Mouse (Mus musculus): ENCODE measurements around the gene Tert. TPM values are rescaled to one million over a fixed set of nuclear protein-coding genes. Genes with fewer than 3 reads are reported as not detected.

Gene Tert
- 1 to 10 TPM; 6.2 to 6.8 TPM for total RNA-seq (2021)
- 12.0 and 21.4 TPM in 2 replicates for polyA plus RNA-seq (2012; rRNA removed)
- long read RNA-seq: 0 reads

GRCm38 (mm10) chr13:73626745-73627549 lies at the start of gene Tert:
Gene Tert (plus strand): TSS chr13:73626911.
- peak; percentile 81 for DNase-seq

DNA sequence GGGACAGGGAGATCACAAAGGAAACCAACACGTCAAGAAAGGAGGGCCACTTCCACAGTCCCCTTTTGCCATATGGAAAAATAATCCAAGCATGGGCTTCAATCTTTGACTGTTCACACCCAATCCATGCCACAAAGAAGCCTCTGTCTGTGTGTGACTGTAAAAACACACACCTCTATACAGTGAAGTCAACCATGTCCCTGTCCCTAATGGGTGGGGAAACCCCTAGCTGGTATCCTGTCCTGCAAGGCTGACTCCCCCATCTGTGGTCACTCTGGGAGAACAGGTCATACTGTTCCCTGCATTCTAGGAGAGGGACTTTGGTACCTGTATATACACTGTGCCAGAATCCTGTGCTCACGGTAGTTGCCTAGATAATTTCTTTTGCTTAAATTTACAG lies 49.4 kb upstream of the Tert start:
- DNase-seq: no peak

GRCm38 (mm10) chr13:73591488-73591887 lies 35.2 kb upstream of the Tert start:
- DNase-seq: no peak

DNA sequence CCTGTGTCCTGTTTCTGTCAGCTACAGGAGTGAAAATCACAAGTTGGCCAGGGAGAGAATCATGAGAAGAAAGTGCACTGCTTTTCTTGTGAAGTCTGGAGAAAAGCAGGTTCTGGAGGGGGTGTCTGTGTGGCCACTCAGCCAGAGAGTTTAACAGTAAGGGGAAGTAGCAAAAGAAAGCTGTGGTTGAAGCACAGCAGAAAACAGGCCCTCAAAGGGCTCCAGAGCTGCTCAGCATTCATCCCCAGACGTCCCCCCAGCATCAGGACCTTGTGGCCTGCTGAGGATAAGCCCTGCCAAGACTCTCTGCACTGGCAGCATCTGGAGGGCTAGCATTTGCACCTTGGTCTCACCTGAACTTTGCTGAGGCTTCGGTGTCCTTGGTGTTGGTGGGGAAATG lies 34.2 kb upstream of the Tert start:
- DNase-seq: no peak

DNA sequence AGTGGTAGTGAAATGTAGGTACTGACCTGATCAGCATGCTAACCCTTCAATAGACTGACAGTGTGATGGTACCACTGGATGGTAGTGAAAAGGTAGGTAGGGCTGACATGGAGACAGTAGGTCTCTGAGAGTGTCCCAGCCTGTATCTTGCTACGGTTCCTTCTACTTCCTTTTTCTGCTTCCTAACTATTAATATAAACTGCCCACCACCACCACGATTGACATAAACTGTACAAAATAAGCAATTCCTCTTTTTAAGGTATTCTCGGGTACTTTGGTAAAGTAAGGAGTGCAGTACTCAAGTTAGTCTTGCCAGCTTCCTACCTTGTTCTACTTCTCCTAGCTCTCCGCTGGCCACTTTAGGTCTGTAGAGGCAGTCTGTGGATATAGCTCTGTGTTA lies 30.4 kb upstream of the Tert start:
- no peak for DNase-seq

DNA sequence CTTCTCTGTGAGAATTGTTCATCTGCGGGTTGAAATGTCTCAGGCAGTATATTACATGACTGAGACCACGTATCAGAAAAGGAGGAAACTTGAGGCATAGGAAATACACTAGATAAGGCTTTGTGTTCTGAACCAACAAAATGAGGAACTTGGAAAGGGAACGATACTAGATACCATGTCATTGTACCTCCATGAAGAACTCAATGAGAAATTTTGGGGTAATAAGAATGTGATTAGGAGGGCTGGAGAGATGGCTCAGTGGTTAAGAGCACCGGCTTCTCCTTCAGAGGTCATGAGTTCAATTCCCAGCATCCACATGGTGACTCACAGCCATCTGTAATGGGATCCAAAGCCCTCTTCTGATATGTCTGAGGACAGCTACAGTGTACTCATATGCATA lies 26.5 kb upstream of the Tert start:
- DNase-seq: no peak

DNA sequence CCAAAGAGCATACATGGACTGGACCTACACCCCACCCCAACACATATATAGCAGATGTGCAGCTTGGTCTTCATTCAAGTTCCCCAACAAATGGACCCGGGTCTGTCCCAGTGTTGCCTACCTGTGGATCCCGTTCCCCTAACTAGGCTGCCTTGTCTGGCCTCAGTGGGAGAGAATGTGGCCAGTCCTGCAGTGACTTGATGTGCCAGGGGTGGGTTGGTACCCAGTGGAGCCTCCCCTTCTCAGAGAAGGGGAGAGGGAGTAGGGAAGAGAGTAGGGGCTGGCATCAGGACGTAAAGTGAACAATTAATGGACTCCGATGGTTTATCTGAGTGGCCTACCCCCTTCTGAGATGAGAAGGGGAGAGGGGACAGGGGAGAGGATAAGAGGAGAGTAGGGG lies 23.7 kb upstream of the Tert start:
- no peak for DNase-seq

- DNase-seq: peak; percentile 99
Observed at GRCm38 (mm10) chr13:73603522-73604155, 23.1 kb upstream of the Tert start, which contains the start of gene Clptm1l. Gene Clptm1l (plus strand): TSS chr13:73604006.

DNA sequence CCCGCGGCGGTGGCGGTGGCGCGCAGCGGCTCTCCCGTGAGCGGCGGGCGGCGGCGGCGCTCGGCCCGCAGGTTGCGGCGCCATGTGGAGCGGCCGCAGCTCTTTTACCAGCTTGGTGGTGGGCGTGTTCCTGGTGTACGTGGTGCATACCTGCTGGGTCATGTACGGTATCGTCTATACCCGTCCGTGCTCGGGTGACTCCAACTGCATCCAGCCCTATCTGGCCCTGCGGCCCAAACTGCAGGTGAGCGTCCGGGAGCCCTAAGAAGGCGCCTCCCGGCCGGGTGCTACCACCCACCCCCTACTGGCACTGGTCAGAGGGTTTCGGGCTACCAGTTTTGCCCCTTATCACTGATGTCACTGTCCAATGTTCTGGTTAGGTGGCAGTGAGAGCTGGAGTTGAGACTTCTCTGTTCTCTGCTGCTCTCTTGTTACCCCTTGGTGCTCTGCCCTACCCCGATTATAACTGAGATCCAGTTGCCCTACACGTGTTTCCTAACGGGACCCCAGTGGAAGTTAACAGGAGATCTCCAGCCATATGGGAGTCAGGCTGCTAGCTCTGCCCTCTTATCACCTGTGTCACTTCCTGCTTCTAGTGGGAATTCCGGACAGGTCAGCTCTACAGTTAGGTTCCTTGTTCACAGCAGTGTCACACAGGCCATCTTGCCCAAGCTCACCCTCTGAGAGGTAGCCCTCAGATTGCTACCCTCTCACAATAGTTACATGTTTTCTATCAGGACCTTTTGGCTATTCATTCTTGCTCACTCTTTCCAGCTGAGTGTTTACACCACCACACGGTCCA lies 22.4 kb upstream of the Tert start:
- no peak for DNase-seq

- DNase-seq: no peak
Observed at GRCm38 (mm10) chr13:73618406-73618805, 8.3 kb upstream of the Tert start.

DNA sequence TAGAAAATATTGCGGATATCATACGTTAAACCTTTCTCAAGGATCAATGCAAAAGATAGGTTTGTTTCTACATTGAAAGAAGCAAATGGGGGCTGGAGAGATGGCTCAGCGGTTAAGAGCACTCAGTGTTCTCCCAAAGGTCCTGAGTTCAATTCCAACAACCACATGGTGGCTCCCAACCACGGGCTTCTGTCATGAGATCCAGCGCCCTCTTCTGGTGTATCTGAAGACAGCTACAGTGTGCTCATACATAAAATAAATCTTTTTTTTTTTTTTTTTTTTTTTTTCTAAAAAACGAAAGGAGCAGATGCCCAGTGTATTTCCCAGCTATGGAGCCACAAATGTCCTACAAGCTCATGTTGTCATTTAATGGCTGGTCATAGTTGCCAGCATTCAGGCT lies 6.1 kb upstream of the Tert start:
- no peak for DNase-seq

GRCm38 (mm10) chr13:73626410-73626744 lies 334 bp upstream of the Tert start:
- no peak for DNase-seq

DNA sequence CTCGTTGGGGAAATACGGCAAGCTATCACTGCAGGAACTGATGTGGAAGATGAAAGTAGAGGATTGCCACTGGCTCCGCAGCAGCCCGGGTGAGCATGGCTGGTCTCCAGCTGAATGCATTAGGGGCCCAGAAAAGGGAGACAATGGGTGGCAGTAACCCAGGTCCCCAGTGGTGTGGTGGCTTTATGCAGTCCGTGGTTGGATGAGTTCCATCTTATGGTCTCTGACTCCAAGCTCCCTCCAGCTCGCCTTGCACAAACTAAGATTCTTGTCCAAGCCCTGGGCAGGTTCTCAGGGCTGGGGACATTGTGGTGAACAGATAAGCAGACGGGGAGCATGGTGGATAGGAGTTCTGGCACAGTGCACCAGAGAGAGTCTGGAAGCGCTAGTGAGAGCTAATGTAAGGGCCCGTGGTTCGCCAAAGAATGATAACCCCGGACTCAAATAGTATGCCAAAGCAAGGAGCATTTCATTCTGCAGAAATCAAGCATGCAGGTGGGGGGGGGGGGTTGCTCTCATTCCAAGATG lies 1.9 kb downstream of the Tert start:
- no peak for DNase-seq

- no peak for DNase-seq
Observed at GRCm38 (mm10) chr13:73631837-73632236, 5.1 kb downstream of the Tert start.

DNA sequence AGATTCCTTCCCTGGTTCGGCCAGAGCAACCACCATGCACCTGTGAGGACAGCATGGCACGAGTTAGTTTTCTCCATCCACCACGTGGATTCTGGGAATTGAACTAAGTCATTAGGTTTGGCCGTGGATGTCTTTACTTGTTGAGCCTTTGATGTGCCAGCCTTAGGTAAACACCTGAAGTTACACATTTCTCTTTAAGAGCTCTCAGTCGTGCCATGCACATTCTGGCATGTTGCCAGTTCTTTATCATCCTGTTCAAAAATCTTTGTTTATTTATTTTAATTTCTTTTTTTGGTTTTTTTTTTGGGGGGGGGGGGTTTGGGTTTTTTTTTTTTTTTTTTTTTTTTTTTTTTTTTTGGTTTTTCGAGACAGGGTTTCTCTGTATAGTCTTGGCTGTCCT lies 11.1 kb downstream of the Tert start:
- DNase-seq: no peak

GRCm38 (mm10) chr13:73641296-73641695 lies 14.6 kb downstream of the Tert start:
- no peak for DNase-seq

- peak; percentile 57 for DNase-seq
Observed at GRCm38 (mm10) chr13:73646397-73647087, 19.8 kb downstream of the Tert start.

DNA sequence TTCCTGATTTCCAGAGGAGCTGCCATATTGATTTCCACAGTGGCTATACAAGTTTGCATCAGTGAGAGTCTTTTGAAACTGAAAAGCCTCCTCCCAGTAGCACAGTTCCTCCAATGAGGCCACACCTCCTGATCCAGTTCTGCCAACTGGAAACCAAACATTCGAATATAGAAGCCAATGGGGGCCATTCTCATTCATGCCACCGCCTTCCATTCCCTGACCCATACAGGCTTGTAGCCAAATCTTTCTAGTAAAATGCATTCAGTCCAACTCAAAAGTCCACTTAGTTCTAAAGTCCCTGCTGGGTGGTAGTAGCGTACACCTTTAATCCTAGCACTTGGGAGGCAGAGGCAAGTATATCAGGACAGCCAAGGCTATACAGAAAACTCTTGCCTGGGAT lies 26.6 kb downstream of the Tert start:
- no peak for DNase-seq

DNA sequence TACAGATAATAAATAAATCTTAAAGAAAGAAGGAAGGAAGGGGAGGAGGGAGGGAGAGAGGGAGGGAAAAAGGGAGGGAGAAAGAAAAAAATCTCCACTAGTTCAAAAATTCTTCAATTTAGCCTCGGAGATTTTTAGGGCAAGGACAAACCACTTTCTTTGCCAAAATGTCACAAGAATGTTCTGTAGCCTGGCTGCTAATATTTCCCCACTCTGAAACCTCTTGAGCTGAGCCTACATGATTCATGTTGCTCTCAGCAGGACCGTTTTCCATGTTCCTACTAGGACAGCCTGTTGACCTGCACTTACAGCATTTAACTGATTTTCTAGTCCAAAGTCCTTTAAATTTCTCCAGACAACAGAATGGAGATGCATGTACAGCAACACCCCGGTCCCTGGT lies 28.3 kb downstream of the Tert start:
- peak; percentile 60 for DNase-seq

DNA sequence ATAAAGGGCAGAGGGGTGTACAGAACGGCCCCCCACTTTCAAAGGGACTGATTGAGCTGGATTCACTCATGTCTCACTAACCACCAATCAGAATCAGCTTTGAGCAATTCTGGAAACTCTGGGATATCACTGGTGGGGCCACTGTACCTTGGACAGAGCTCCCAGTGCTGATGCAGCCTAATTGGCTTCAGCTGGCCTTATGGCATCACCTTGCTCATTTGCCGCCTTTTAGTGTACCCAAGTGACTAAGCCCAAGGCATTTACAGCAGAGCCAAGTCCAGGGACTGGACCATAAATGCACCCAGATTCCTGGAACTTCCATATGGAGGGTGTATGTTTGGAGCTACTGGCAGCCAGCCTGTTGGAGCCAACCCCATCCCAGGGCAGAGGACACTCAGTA lies 32.2 kb downstream of the Tert start:
- no peak for DNase-seq

GRCm38 (mm10) chr13:73660163-73660695 lies 33.5 kb downstream of the Tert start:
- DNase-seq: no peak

- no peak for DNase-seq
Observed at GRCm38 (mm10) chr13:73675161-73675560, 48.5 kb downstream of the Tert start.

Data from adrenal gland, adult 2 months (tissue).